Mouse (Mus musculus) embryo, embryonic 9.5 days (tissue): ENCODE measurements around the gene Zfyve28.

Experiments
- DNase-seq: peaks from one replicate; pipeline ENCODE4 v3.0.0-alpha.2; 2017; ENCODE audit errors: extremely low spot score

Gene Zfyve28

DNA sequence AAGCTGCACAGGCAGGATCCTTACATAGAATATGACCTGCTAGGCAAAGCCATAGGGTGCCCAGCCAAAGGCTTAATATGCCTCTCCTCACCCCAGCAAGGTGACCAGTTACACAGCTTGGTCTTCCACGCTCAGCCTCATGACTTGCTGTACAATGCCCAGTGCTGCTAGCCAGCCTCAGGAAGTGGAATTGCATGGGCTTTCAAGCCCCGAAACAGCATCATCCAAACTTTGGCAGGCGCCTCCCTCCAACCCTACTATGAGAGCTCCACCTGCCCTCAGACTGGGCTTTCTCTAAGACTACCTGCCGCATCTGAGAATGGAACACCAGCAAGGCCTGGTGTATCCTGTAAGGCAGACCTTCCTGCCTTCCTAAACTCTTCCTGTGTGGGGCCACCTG lies 110.4 kb downstream of the Zfyve28 start:
- no peak for DNase-seq

DNA sequence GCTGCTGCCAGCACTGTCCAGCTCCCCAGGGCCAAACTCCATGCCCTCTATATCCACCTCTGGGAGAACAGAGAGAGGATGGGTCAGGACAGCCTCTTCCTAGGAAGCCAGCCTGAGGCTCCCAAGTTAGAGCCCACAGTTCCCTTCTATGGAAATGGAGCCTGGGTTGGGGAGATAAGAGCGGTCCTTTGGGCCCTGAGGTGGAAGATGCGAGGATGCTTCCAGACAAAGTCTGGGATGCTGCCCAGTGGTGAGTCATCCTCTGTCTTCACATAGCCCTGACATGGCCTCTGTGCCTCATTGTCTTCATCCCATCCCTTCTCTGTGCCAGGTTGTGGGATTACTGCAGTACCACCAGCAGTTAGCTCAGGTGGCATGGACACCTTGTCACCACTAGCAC lies 111.2 kb downstream of the Zfyve28 start:
- DNase-seq: no peak

GRCm38 (mm10) chr5:34176691-34177090 lies 111.6 kb downstream of the Zfyve28 start:
- DNase-seq: no peak

- DNase-seq: no peak
Observed at GRCm38 (mm10) chr5:34175403-34175694, 112.9 kb downstream of the Zfyve28 start.

DNA sequence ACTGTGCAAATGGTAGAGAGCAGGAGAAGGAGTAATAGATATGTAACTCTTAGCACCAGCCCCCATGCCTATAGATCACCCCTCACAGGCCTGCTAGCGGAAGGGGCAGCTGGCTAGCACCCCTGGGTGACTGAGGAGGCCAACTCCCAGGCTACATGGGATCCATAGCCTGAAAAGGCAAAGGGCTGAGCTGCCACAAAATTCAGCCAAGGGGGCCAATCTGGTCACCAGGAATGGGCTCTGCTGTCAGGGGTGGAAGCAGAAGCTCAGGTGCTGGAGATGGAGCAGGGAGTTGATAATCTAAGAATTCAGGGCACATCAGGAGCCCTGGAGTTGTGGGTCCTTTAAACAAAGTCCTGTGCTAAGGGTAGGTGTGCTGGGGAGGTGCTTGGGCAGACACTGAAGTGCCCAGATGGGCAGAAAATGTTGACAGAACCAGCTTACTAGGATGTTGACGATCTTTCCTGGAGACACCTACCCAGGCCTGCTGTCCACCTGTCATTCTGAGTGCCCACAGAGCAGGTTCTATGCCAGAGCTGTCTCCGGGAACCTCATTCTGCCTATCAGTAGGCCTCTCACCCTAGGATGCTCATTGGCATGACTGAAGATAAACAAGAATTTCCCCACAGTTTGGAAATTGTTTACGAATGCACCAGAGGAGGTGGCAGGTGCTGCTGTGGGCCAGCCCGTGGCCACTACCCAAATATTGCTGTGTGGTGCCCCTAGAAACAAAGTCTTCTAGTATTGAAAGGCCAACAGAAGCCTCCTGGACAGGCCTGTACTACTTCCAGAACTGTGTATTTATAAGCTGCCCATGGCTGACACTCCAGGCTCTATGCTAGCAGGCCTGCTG lies 113.5 kb downstream of the Zfyve28 start:
- no peak for DNase-seq

- no peak for DNase-seq
Observed at GRCm38 (mm10) chr5:34174021-34174420, 114.2 kb downstream of the Zfyve28 start.

- no peak for DNase-seq
Observed at GRCm38 (mm10) chr5:34170726-34171125, 117.5 kb downstream of the Zfyve28 start.

- DNase-seq: no peak
Observed at GRCm38 (mm10) chr5:34169954-34170353, 118.3 kb downstream of the Zfyve28 start.

DNA sequence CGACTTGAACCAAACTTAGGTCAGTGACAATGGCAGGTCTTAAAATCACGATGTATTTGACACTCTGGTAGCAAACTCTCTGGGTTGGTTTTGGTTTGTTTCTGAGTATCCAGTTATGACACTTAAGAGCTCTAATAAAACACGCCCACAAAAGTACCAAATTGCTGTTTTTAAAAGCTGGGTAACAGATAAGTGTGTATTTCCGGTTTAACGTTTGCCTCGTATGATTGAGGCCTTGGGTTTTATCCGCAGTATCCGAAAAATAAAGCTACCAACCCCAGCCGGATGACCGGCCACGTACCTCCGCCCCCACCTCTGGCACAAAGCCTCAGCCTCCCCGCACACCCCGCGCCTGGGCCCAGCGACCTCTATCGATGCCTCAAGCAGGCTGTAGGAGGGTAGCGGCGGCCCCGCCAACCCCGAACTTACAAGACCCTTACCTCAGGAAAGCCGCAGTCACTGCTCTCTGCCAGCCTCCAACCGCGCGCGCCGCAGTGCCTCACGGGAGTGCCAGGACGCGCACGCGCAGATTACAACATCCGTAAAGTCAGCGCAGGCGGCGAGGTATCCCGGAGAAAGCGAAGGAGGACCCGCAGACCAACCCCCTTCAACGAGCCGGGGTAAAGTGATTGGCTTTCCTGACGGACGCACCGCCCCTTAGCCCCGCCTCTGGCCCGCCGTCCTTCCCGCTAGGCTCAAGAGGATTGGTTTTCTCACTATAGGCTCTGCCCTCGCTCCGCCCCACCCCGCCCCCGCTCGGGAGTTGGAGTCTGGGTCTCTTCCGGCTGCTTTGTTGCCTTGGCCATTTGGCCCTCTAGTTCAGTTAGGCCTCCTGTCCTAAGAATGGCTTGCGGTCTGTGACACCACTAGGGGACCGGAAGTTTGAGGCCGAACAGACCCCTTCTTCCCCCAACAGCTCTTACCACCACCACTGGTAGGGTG lies 119.0 kb downstream of the Zfyve28 start, which contains the start of the genes Poln and Haus3:
Gene Poln, minus strand, starts transcription at position 499 of the 942 bp plus-strand sequence.
Gene Haus3, minus strand, starts transcription at position 578 of the 942 bp plus-strand sequence.
- DNase-seq: peak; percentile 98

- no peak for DNase-seq
Observed at GRCm38 (mm10) chr5:34167857-34168256, 120.4 kb downstream of the Zfyve28 start.

- DNase-seq: no peak
Observed at GRCm38 (mm10) chr5:34165793-34166192, 122.5 kb downstream of the Zfyve28 start.

DNA sequence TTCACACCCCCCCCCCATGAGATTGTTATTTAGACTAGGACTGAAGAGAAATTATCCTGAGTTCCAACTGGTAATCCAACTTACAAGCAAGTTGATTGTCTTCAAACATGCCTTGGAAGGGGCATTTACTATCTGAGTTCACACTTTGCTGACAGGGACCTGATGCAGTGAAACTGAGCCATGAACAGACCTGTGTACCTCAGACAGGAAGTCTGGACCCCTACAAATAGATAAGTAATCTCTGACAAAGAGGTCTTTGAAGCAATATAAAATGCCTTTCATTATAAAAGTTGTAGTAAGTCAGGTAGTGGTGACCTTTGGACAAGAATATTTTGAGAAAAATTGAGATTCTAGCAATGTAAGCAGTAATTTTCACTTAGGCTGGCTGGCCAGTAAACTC lies 139.8 kb downstream of the Zfyve28 start:
- DNase-seq: no peak

DNA sequence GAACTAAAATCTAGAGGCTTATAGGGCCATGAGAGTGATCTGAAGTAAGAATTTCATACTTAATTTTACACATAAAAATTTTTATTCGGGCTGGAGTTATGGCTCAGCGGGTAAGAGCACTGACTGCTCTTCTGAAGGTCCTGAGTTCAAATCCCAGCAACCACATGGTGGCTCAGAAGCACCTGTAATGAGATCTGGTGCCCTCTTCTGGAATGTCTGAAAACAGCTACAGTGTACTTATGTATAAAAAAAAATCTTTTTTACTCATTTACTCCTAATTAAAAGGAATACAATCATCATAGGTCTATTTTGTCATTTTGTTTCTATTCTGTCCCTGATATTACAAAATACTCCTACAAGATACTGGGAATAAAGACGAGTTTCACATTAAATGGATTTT lies 140.7 kb downstream of the Zfyve28 start:
- no peak for DNase-seq
